Mouse (Mus musculus): ENCODE data around the gene Brix1. TPM values are rescaled to one million over a fixed set of nuclear protein-coding genes. Genes with fewer than 3 reads are reported as not detected.

The Brix1 gene
- total RNA-seq, 4 experiments from 2014 or later = 20.9 to 24.9 (median 22.1) TPM

DNA sequence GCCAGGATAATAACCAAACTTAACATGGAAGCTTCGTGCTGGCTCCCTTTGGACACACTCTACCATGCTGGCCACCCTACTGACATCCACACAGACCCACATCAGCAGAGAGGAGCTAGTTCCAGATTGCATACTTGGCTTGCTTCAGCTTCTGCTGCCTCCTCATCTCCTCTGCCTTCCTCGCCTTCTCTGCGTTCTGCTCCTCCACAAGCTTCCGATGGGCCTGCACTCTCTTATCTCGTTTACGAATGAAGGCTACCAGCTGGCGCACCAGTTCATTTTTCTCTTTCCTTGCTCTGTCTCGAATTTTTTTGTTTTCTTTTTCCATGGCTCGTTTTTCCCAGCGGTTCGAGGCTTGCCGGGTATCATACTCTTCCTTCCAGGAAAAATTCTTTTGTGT lies 24.8 kb downstream of the Brix1 start:
- no peak for DNase-seq (ENCODE audit: low spot score in 2 of 2)

DNA sequence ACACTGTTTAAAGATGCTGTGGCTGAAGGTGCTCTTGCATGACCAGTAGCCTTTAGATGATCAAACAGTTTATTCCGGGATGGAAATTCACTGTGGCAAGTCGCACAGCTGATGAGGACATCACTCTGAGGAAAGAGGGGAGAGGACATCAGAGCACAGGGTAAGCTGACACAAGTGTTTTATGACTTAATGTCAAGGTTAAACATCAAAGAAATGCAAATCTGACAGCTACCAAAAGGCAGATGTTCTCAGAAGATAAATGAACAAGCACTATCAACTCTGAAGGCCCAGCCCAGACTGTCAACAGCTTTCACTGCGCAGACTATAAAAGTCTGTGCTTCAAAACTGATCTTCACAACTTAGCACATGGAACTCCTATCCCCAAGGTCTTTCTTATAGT lies 38.6 kb downstream of the Brix1 start:
- no peak for DNase-seq (ENCODE audit: low spot score in 2 of 2)

DNA sequence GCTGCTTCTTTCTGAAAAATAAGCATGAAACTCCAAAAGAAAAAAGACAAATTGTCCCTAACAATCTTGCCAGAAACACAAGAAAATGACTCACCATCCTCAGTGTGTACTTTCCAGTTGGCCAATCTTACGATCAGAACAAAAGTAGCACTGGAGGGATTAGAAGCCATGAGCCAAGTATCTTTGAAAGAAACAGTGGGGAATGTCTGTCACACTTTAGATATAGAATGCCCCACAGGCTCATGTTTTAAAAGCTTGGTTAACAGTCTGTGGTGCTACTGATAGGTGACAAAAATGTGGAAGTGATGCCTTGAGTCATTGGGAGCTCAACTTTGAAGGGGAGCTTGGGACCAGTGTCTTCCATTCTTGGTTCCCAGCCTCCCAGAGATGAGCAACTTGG lies 43.5 kb downstream of the Brix1 start:
- no peak for DNase-seq (ENCODE audit: low spot score in 2 of 2)

DNA sequence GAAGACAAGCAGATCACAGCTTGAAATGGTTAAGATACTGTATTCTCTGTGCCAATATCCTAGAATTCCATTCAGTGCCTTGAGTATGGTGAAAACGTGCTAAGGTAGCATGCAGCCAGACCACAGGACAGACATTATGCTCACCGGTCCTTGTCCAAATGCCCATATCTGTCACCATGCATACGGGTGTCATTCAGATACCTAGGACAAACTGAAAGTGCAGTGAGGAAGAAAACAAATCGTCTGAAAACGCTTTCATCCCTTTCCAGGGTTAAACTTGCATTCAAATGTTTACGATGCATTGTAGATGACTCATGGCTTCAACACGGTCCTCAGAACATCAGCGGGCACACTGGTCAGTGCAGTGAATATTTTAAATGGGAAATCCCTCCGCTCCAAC lies 44.3 kb downstream of the Brix1 start:
- DNase-seq (ENCODE audit: low spot score in 2 of 2) = no peak

DNA sequence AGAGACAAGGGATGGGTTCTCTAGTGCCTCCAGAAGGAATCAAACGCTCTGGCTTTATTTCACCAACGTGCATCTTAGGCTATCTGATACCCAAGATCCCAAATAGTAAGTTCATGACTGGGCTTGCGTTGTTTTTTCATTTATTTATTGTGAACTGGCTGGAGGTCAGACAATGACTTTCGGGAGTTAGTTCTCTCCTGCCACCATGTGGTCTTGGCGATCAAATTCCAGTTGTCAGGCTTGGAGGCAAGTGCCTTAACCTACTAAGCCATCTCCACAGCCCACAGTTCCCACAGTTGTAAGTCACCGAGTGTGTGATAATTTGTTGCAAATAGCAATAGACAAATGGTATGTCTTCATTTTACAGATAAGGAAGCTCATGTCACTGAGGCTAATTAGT lies 45.8 kb downstream of the Brix1 start:
- DNase-seq (ENCODE audit: low spot score in 2 of 2) = no peak

DNA sequence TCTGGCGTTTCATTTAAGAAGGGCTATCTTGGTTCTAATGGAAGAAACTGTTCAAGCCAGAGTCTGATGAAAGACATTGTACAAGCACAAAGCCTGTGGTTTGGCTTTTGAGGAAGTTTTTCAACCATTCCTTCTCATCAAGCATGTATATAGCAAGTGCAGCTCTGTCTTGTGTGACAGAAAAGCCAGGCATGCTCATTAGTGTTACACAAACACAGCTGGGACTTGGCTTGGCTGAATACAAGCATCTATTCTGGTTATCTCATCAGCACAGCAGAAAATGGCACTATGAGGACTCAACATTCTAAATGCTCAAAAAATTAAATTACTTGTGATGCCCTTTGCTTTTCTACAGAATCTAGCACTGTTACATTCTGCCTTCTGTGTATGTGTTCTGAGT lies 48.9 kb downstream of the Brix1 start:
- DNase-seq (ENCODE audit: low spot score in 2 of 2) = no peak

DNA sequence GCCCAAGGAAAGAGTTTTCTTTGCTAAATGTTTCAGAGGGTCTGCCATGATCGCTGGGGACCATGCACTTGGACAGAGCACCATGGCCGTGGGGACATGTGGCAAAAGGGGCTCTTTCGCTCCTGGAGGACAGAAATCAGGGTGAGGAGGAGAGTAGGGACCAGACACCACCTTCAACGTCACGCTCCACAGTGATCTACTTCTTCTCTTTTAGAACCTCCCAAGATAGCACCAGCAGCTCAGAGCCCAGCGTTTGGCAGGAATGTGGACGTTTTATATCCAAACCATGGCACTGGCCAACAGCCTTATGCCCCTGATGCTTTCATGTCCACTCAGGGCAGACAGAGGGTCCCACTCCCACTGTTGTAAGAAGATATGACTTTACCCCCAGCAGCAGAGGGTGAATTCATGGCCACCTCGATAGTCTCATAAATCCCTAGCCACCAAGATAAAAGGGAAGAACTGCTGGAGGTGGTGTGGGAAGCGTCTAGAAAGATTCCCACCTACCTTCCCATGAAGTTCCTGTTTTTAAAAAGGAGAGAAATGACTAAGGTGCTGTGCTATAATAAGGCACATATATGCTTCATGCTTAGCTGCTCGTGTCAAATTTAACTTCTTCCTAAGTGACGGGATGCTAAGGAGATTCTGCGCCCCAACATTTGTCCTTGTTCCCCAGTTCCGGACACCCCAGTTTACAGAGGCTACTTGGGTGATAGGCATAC lies 59.0 kb downstream of the Brix1 start:
- DNase-seq (ENCODE audit: low spot score in 2 of 2) = no peak

DNA sequence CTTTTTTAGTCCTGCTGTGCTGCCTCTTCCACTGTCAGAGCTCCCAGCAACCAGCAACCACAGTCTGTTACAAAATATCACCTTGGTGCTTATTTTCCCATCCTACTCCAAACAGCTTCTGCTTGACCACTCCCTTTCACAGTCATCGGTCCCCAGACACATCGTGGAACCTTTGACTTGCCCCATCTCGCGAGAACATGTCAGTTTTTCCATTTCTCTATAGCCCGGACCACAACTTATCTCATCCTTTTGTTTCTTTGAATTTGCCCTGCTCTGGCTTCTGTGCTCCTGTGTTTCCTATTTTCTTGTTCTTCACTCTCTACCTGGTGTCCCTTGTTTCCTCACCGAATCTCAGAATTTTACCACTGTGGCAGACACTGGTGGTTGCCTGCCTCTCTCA lies 59.6 kb downstream of the Brix1 start:
- DNase-seq (ENCODE audit: low spot score in 2 of 2) = no peak

Other genes with a start within 250 kb of the Brix1 start
- gene Gm21973, start 160.6 kb downstream of the Brix1 start, total RNA-seq (2022) = not detected
- not detected for gene Agxt2, start 127.4 kb downstream of the Brix1 start, total RNA-seq (2022)
- 10 to 100 TPM; 21.6 to 29.3 (median 23.6) TPM for gene Dnajc21, start 15.4 kb downstream of the Brix1 start, total RNA-seq (2022)
- 10 to 100 TPM; 12.4 to 16.1 (median 13.4) TPM for gene Rad1, start 71 bp upstream of the Brix1 start, total RNA-seq (2022)
- gene Ttc23l, start 72.7 kb upstream of the Brix1 start, total RNA-seq (2022) = not detected
- 10 to 100 TPM in 1 of 4 experiments, 1 to 10 TPM in 3; 6.0 to 10.8 (median 7.0) TPM for gene Rai14, start 228.7 kb upstream of the Brix1 start, total RNA-seq (2022)